Mouse (Mus musculus) midbrain, embryonic 11.5 days (tissue): Measurements from ENCODE around the gene Gm11099. TPM values are rescaled to one million over a fixed set of nuclear protein-coding genes. Genes with fewer than 3 reads are reported as not detected.

Experiments
- ATAC-seq: fragments of 200-750 bp; cut with Nextera tagmentation; 2 replicates; pipeline ENCODE4 v1.8.0; 2017; ENCODE audit warnings: moderate TSS enrichment, moderate library complexity; ENCODE audit not compliant: low FRiP score
- DNase-seq: peaks from one replicate; pipeline ENCODE4 v3.0.0; 2015; ENCODE audit warnings: low spot score; ENCODE audit errors: missing footprints
- H3K27ac ChIP-seq: fragments of 300-500 bp; sonication (generic); 2 replicates; pipeline ENCODE4 v1.5.1; 2014; ENCODE audit warnings: low read depth, low read length
- H3K27me3 ChIP-seq: fragments of 300-500 bp; sonication (generic); 2 replicates; pipeline ENCODE4 v1.6.1; 2014; ENCODE audit warnings: mild to moderate bottlenecking, low read length, moderate library complexity, mixed read lengths; ENCODE audit not compliant: control insufficient read depth, insufficient read depth
- H3K36me3 ChIP-seq: fragments of 300-500 bp; sonication (generic); 2 replicates; pipeline ENCODE4 v1.6.1; 2014; ENCODE audit warnings: mild to moderate bottlenecking, low read length, moderate library complexity, mixed read lengths; ENCODE audit not compliant: control insufficient read depth, insufficient read depth
- H3K4me1 ChIP-seq: fragments of 300-500 bp; sonication (generic); 2 replicates; pipeline ENCODE4 v1.6.1; 2014; ENCODE audit warnings: low read length; ENCODE audit not compliant: control insufficient read depth, insufficient read depth
- H3K4me2 ChIP-seq: fragments of 300-500 bp; sonication (generic); 2 replicates; pipeline ENCODE4 v1.6.1; 2014; ENCODE audit warnings: mild to moderate bottlenecking, moderate library complexity
- H3K4me3 ChIP-seq: fragments of 300-500 bp; sonication (generic); 2 replicates; pipeline ENCODE4 v1.5.1; 2014; ENCODE audit warnings: low read depth, low read length
- H3K9ac ChIP-seq: fragments of 300-500 bp; sonication (generic); 2 replicates; pipeline ENCODE4 v1.6.1; 2014; ENCODE audit warnings: low read length
- H3K9me3 ChIP-seq: fragments of 300-500 bp; sonication (generic); 2 replicates; pipeline ENCODE4 v1.6.1; 2016; ENCODE audit warnings: low read length; ENCODE audit not compliant: control insufficient read depth
- WGBS: fragments of 180-500 bp; shearing (Covaris S2); extraction: QIAGEN DNeasy Blood & Tissue Kit; methylation state at CpG from one replicate; pipeline ENCODE4 v1.1.7; 2014; 5-methylcytosine and 5-hydroxymethylcytosine counted together
- polyA plus RNA-seq: library from polyadenylated mRNA; unstranded; fragments of >200 nt; fragmentation: Nextera tagmentation; extraction: Ambion mirVana; gene quantifications from 2 replicates; pipeline ENCODE4 v1.2.1, GENCODE M21; 2014

The Gm11099 gene
- not detected in 2 replicates for polyA plus RNA-seq

- Histone ChIP-seq H3K27ac (no peak within 1 kb of the TSS), H3K9me3 (no peaks in the 10 kb centered on the region), H3K9ac (no peak within 1 kb of the TSS), H3K4me1 (no peaks in the 10 kb centered on the region), H3K27me3 (no peaks in the 10 kb centered on the region), H3K4me2 (no peak within 1 kb of the TSS), H3K36me3 (no peaks in the 10 kb centered on the region), H3K4me3 (no peak within 1 kb of the TSS)
- no peak for ATAC-seq
- 91% methylated on average over 5 of the region's 5 CpGs for WGBS
- no peak for DNase-seq
Measured at GRCm38 (mm10) chr2:58859134-58859533, at the start of gene Gm11099. Gene Gm11099, plus strand, starts transcription at chr2:58859434.

- no peak overlapping the region for H3K4me2 ChIP-seq
- DNase-seq (no peak), ATAC-seq (no peak)
- H3K36me3 ChIP-seq = no peaks in the 10 kb centered on the region
- 44% methylated on average over 2 of the region's 2 CpGs for WGBS
- H3K9ac ChIP-seq = no peak overlapping the region
- H3K27ac ChIP-seq = no peak overlapping the region
- no peak overlapping the region for H3K4me3 ChIP-seq
- no peaks in the 10 kb centered on the region for H3K27me3 ChIP-seq
- H3K4me1 ChIP-seq = no peaks in the 10 kb centered on the region
- H3K9me3 ChIP-seq = no peaks in the 10 kb centered on the region
Measured at GRCm38 (mm10) chr2:58812941-58813340, 46.3 kb upstream of the Gm11099 start.

GRCm38 (mm10) chr2:58828910-58829600 is 30.2 kb upstream of the Gm11099 start:
- no peak overlapping the region for H3K27ac ChIP-seq
- H3K27me3 ChIP-seq = no peaks in the 10 kb centered on the region
- no peak overlapping the region for H3K4me3 ChIP-seq
- no peak overlapping the region for H3K9ac ChIP-seq
- ATAC-seq = no peak
- DNase-seq = no peak
- no peaks in the 10 kb centered on the region for H3K9me3 ChIP-seq
- no peak overlapping the region for H3K4me2 ChIP-seq
- H3K36me3 ChIP-seq = no peaks in the 10 kb centered on the region
- H3K4me1 ChIP-seq = no peaks in the 10 kb centered on the region
- 77% methylated on average over 3 of the region's 3 CpGs for WGBS

GRCm38 (mm10) chr2:58829981-58830742 is 29.1 kb upstream of the Gm11099 start:
- Histone ChIP-seq H3K36me3 (no peaks in the 10 kb centered on the region), H3K9me3 (no peaks in the 10 kb centered on the region), H3K4me2 (no peak overlapping the region), H3K9ac (no peak overlapping the region), H3K27ac (no peak overlapping the region), H3K4me1 (no peaks in the 10 kb centered on the region), H3K27me3 (no peaks in the 10 kb centered on the region), H3K4me3 (no peak overlapping the region)
- DNase-seq (no peak), ATAC-seq (no peak; the same call in 1 of the 2 replicates)
- 73% methylated on average over 7 of the region's 7 CpGs for WGBS

GRCm38 (mm10) chr2:58832253-58832980 is 26.8 kb upstream of the Gm11099 start:
- no peak overlapping the region for H3K4me3 ChIP-seq
- DNase-seq (no peak), ATAC-seq (no peak)
- H3K9me3 ChIP-seq = no peaks in the 10 kb centered on the region
- no peak overlapping the region for H3K4me2 ChIP-seq
- WGBS = 92% methylated on average over 20 of the region's 20 CpGs
- H3K27ac ChIP-seq = no peak overlapping the region
- no peaks in the 10 kb centered on the region for H3K4me1 ChIP-seq
- no peak overlapping the region for H3K9ac ChIP-seq
- no peaks in the 10 kb centered on the region for H3K36me3 ChIP-seq
- H3K27me3 ChIP-seq = no peaks in the 10 kb centered on the region

- Histone ChIP-seq H3K4me1 (0 out of 2 replicates have a peak, but pooled peaks cover 2% of the 10 kb centered on the region), H3K9ac (no peak overlapping the region), H3K27me3 (no peaks in the 10 kb centered on the region), H3K9me3 (no peaks in the 10 kb centered on the region), H3K27ac (no peak overlapping the region), H3K4me2 (no peak overlapping the region), H3K4me3 (no peak overlapping the region), H3K36me3 (no peaks in the 10 kb centered on the region)
- no peak for DNase-seq
- WGBS = 85% methylated on average over 3 of the region's 3 CpGs
- no peak for ATAC-seq
Measured at GRCm38 (mm10) chr2:58841021-58841420, 18.2 kb upstream of the Gm11099 start.

GRCm38 (mm10) chr2:58842443-58842842 is 16.8 kb upstream of the Gm11099 start:
- no peak for DNase-seq
- ATAC-seq = no peak
- no peak overlapping the region for H3K27ac ChIP-seq
- H3K9me3 ChIP-seq = no peaks in the 10 kb centered on the region
- 91% methylated on average over 4 of the region's 4 CpGs for WGBS
- no peaks in the 10 kb centered on the region for H3K27me3 ChIP-seq
- H3K4me3 ChIP-seq = no peak overlapping the region
- no peak overlapping the region for H3K4me2 ChIP-seq
- H3K4me1 ChIP-seq = 0 out of 2 replicates have a peak, but pooled peaks cover 2% of the 10 kb centered on the region
- no peaks in the 10 kb centered on the region for H3K36me3 ChIP-seq
- no peak overlapping the region for H3K9ac ChIP-seq

- Histone ChIP-seq H3K9me3 (no peaks in the 10 kb centered on the region), H3K4me1 (no peaks in the 10 kb centered on the region), H3K36me3 (no peaks in the 10 kb centered on the region), H3K4me3 (no peak overlapping the region), H3K27me3 (no peaks in the 10 kb centered on the region), H3K27ac (no peak overlapping the region), H3K4me2 (no peak overlapping the region), H3K9ac (no peak overlapping the region)
- DNase-seq = no peak
- no peak for ATAC-seq
- 27% methylated on average over 10 of the region's 10 CpGs for WGBS
Measured at GRCm38 (mm10) chr2:58844499-58844898, 14.7 kb upstream of the Gm11099 start.

GRCm38 (mm10) chr2:58879876-58880275 is 20.6 kb downstream of the Gm11099 start:
- Histone ChIP-seq H3K4me2 (no peak overlapping the region), H3K4me1 (0 out of 2 replicates have a peak, but pooled peaks cover 3% of the 10 kb centered on the region), H3K27me3 (no peaks in the 10 kb centered on the region), H3K36me3 (no peaks in the 10 kb centered on the region), H3K9ac (no peak overlapping the region), H3K27ac (no peak overlapping the region), H3K4me3 (no peak overlapping the region), H3K9me3 (no peaks in the 10 kb centered on the region)
- ATAC-seq (no peak), DNase-seq (peak; percentile 71)
- WGBS = 43% methylated on average over 3 of the region's 3 CpGs
